Mouse (Mus musculus): ENCODE data around the gene Figla. TPM values are rescaled to one million over a fixed set of nuclear protein-coding genes. Genes with fewer than 3 reads are reported as not detected.

The Figla gene
- not detected for polyA plus RNA-seq (2015; fragmentation: Illumina TruSeq; extraction: RNeasy Lipid Tissue Mini Kit (QIAGEN cat#74804); ENCODE audit: insufficient read depth, low replicate concordance)

GRCm38 (mm10) chr6:86015871-86016270, at the start of gene Figla:
TSS of gene Figla (plus strand) at chr6:86016171.

GRCm38 (mm10) chr6:86028601-86029322, 12.8 kb downstream of the Figla start, which contains the start of gene Add2:
TSS of gene Add2 (plus strand) at chr6:86028681.

Other genes with a start within 250 kb of the Figla start
- gene Nat8f6, start 195.2 kb upstream of the Figla start, polyA plus RNA-seq (2015; fragmentation: Illumina TruSeq; extraction: RNeasy Lipid Tissue Mini Kit (QIAGEN cat#74804); ENCODE audit: insufficient read depth, low replicate concordance): not detected
- 0.26 TPM for gene Nat8f5, start 195.2 kb upstream of the Figla start, polyA plus RNA-seq (2015; fragmentation: Illumina TruSeq; extraction: RNeasy Lipid Tissue Mini Kit (QIAGEN cat#74804); ENCODE audit: insufficient read depth, low replicate concordance)
- 0.22 TPM for gene Nat8, start 184.1 kb upstream of the Figla start, polyA plus RNA-seq (2015; fragmentation: Illumina TruSeq; extraction: RNeasy Lipid Tissue Mini Kit (QIAGEN cat#74804); ENCODE audit: insufficient read depth, low replicate concordance)
- not detected for gene Nat8f2, start 147.0 kb upstream of the Figla start, polyA plus RNA-seq (2015; fragmentation: Illumina TruSeq; extraction: RNeasy Lipid Tissue Mini Kit (QIAGEN cat#74804); ENCODE audit: insufficient read depth, low replicate concordance)
- gene Nat8f4, start 111.3 kb upstream of the Figla start, polyA plus RNA-seq (2015; fragmentation: Illumina TruSeq; extraction: RNeasy Lipid Tissue Mini Kit (QIAGEN cat#74804); ENCODE audit: insufficient read depth, low replicate concordance): 7.3 TPM
- gene Tprkb, start 104.3 kb upstream of the Figla start, polyA plus RNA-seq (2015; fragmentation: Illumina TruSeq; extraction: RNeasy Lipid Tissue Mini Kit (QIAGEN cat#74804); ENCODE audit: insufficient read depth, low replicate concordance): 43.4 TPM
- 5.9 TPM for gene Nat8f1, start 100.5 kb upstream of the Figla start, polyA plus RNA-seq (2015; fragmentation: Illumina TruSeq; extraction: RNeasy Lipid Tissue Mini Kit (QIAGEN cat#74804); ENCODE audit: insufficient read depth, low replicate concordance)
- 239 TPM for gene Dusp11, start 54.5 kb upstream of the Figla start, polyA plus RNA-seq (2015; fragmentation: Illumina TruSeq; extraction: RNeasy Lipid Tissue Mini Kit (QIAGEN cat#74804); ENCODE audit: insufficient read depth, low replicate concordance)
- gene Add2, start 12.5 kb downstream of the Figla start, polyA plus RNA-seq (2015; fragmentation: Illumina TruSeq; extraction: RNeasy Lipid Tissue Mini Kit (QIAGEN cat#74804); ENCODE audit: insufficient read depth, low replicate concordance): 3.9 TPM
- 0.61 TPM for gene Tgfa, start 179.1 kb downstream of the Figla start, polyA plus RNA-seq (2015; fragmentation: Illumina TruSeq; extraction: RNeasy Lipid Tissue Mini Kit (QIAGEN cat#74804); ENCODE audit: insufficient read depth, low replicate concordance)

Measured in spleen, adult 10 weeks (tissue).